Mouse (Mus musculus): ENCODE measurements around the gene AC124502.3. TPM values are rescaled to one million over a fixed set of nuclear protein-coding genes. Genes with fewer than 3 reads are reported as not detected.

The AC124502.3 gene
- total RNA-seq, 2 experiments from 2014 or later, result 0.46 to 0.59 TPM

- Histone ChIP-seq H3K4me3 (peak overlapping the region; percentile 84), H3K27ac (peak overlapping the region; percentile 94)
- DNase-seq, result peak; percentile 48
- intact Hi-C loops (cut with DNase I), result loop anchor here (5.0 kb wide), 1 partner anchor 48 kb away; the partner anchor contains the start of genes Tmem151a and Yif1a
- no peak for TF ChIP-seq CTCF (IDR thresholded peaks at IDR 0.05)
Observed at GRCm38 (mm10) chr19:5039301-5040114, 817 bp downstream of the AC124502.3 start.

GRCm38 (mm10) chr19:5040862-5041523 lies 2.3 kb downstream of the AC124502.3 start, which contains the start of gene Brms1:
Gene Brms1, plus strand, starts transcription at chr19:5041354.
- peak within 1 kb of the TSS; percentile 85 for H3K27ac ChIP-seq
- TF ChIP-seq CTCF (IDR thresholded peaks at IDR 0.05), result no peak
- intact Hi-C loops (cut with DNase I), result loop anchor here (5.0 kb wide), 1 partner anchor 46 kb away; the partner anchor contains the start of genes Tmem151a and Yif1a
- DNase-seq, result peak; percentile 92
- peak within 1 kb of the TSS; percentile 84 for H3K4me3 ChIP-seq

GRCm38 (mm10) chr19:5041588-5041987 lies 2.9 kb downstream of the AC124502.3 start:
- peak overlapping the region; percentile 84 for H3K4me3 ChIP-seq
- H3K27ac ChIP-seq, result peak overlapping the region; percentile 85
- no peak for DNase-seq
- intact Hi-C loops (cut with DNase I), result loop anchor here (5.0 kb wide), 1 partner anchor 46 kb away; the partner anchor contains the start of genes Tmem151a and Yif1a
- TF ChIP-seq CTCF (IDR thresholded peaks at IDR 0.05), result no peak

DNA sequence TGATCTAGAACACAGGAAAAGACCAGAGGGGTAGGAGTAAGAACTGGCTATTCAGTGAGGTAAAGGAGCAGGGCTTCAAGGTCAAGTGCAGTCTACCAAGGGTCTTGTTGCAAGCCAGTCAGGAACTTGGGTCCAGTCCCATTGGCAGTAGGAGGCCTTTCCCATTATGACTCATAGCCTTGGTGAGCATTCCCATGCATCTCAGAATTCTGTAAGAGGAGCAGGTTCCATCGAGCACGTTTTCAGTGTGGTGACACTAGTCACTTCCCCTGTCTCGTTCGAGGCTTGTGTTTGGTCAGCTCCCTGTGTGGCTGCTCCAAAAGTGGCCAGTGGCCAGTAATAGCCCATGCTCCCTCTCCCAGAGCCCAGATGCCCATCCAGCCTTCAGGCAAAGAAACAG lies 6.8 kb downstream of the AC124502.3 start:
- Histone ChIP-seq H3K4me3 (no peak overlapping the region), H3K27ac (no peak overlapping the region)
- no peak for DNase-seq
- intact Hi-C loops (cut with DNase I), result no loop called here
- no peak for TF ChIP-seq CTCF (IDR thresholded peaks at IDR 0.05)

DNA sequence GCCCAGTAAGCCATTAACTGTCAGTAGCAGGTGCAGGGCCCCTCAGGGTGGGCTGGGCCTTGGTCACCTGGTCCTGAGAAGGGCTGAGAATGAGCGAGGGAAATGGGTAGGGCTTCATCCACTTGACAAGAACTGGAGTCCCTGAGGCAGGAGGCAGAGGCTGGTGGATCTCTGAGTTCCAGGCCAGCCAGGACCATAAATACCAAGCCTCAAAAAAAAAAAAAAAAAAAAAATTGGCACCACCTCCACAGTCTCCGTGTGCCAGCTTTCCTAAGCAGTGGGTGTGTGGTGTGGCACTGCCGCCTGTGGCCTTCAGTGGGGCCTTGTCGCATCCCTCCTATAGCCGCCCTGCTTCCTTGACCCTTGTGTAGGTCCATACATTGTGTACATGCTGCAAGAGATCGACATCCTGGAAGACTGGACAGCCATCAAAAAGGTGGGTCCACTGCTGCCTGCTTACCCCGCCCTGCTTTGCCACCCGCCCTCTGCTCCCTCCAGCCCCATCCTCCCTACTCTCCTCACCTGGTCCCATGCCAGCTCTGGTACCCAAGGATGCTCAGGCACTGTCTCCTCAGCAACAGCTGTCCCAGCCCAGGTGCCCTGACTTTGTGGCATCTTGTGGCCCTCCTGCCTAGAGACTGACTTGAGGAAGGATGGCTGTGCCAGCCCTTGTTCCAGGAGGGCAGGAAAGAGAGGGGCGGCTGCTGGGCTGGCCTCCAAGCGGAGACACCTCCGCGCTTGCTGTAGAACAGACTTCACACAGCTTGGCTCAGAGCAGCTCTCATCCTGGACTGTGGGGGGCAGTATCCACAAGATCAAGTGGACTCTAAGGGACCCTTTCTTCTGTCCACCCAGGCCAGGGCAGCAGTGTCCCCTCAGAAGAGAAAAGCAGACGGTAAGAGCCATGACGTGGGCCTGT lies 9.7 kb downstream of the AC124502.3 start:
- no peak; the same call in 1 of the 2 replicates for TF ChIP-seq CTCF (IDR thresholded peaks at IDR 0.05)
- DNase-seq, result no peak
- Histone ChIP-seq H3K4me3 (no peak overlapping the region), H3K27ac (no peak overlapping the region)
- intact Hi-C loops (cut with DNase I), result no loop called here

DNA sequence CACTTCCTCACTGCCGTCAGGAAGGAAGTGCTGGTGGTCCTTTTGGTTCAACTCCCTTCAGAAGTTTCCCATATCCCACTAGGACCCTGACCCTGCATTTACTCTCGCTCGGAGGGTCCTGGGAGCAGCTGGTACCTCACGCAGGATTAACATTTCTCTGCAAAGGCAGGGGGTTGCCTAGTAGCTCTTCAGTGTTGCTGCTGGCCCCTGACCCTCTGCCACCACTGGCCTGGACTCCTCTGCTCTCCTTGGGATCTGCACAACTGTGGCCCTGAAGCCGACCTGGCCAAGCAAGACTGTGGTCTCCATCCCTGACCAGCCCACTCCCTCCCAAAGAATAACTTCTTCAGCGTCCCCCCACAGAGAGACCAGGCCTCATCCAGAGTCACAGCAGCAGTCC lies 10.6 kb downstream of the AC124502.3 start:
- intact Hi-C loops (cut with DNase I), result no loop called here
- no peak for TF ChIP-seq CTCF (IDR thresholded peaks at IDR 0.05)
- no peak for DNase-seq
- no peak overlapping the region for H3K27ac ChIP-seq
- no peak overlapping the region for H3K4me3 ChIP-seq

GRCm38 (mm10) chr19:5050047-5050905 lies 11.6 kb downstream of the AC124502.3 start, which contains the start of gene Rin1:
Gene Rin1, plus strand, starts transcription at chr19:5050481.
- TF ChIP-seq CTCF (IDR thresholded peaks at IDR 0.05), result peak; percentile 79
- H3K27ac ChIP-seq, result peak within 1 kb of the TSS; percentile 65
- H3K4me3 ChIP-seq, result peak within 1 kb of the TSS; percentile 68
- intact Hi-C loops (cut with DNase I), result no loop called here
- peak; percentile 49 for DNase-seq

- no peak for DNase-seq
- peak overlapping the region; percentile 65 for H3K27ac ChIP-seq
- intact Hi-C loops (cut with DNase I), result no loop called here
- no peak for TF ChIP-seq CTCF (IDR thresholded peaks at IDR 0.05)
- peak overlapping the region; percentile 68 for H3K4me3 ChIP-seq
Observed at GRCm38 (mm10) chr19:5051031-5051430, 12.3 kb downstream of the AC124502.3 start.

GRCm38 (mm10) chr19:5051515-5051914 lies 12.8 kb downstream of the AC124502.3 start:
- DNase-seq, result no peak
- Histone ChIP-seq H3K27ac (0 out of 2 replicates have a peak overlapping the region, but pooled peaks have one; percentile 65), H3K4me3 (peak overlapping the region; percentile 68)
- TF ChIP-seq CTCF (IDR thresholded peaks at IDR 0.05), result no peak
- intact Hi-C loops (cut with DNase I), result no loop called here

DNA sequence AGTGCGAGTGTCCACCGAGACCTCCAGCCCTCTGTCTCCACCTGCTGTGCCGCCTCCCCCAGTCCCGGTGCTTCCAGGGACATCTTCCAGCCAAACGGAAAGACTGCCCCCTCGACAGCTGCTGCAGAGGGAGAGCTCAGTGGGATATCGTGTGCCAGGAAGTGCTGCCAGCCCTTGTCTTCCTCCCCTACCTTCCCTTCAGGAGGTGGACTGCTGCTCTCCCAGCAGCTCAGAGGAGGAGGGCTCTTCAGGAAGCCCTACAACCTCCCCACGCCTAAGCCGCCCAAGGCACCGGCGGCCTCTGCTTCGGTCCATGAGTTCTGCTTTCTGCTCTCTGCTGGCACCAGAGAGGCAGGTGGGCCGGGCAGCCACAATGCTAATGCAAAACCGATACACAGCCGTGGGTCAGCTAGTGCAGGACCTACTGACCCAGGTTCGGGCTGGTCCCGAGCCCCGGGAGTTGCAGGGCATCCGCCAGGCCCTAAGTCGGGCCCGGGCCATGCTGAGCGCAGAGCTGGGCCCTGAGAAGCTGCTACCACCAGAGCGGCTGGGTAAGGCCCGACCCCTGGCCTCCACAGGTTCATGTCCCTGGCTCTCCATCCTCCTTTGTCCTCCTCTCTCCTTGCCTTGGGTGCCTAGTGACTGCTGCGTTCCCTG lies 13.6 kb downstream of the AC124502.3 start:
- intact Hi-C loops (cut with DNase I), result no loop called here
- peak; percentile 55 for DNase-seq
- TF ChIP-seq CTCF (IDR thresholded peaks at IDR 0.05), result no peak
- Histone ChIP-seq H3K27ac (no peak overlapping the region), H3K4me3 (peak overlapping the region; percentile 5; the same call in 1 of the 2 replicates)

GRCm38 (mm10) chr19:5052853-5053252 lies 14.2 kb downstream of the AC124502.3 start:
- no peak for DNase-seq
- Histone ChIP-seq H3K27ac (no peak overlapping the region), H3K4me3 (no peak overlapping the region)
- intact Hi-C loops (cut with DNase I), result no loop called here
- TF ChIP-seq CTCF (IDR thresholded peaks at IDR 0.05), result no peak

Data from gastrocnemius, adult 2 months (tissue).